8 mouse cellular contexts compared by ENCODE assay signal in genomic region chr12:78099761-78100160, GRCm38 (mm10).
DNase-seq lines count a peak whose midpoint lies in the region; ATAC-seq lines count a peak whose summit lies in the region.

No protein-coding gene starts in this region.

- no peaks in the 10 kb centered on the region for H3K36me3 ChIP-seq in lung, embryonic 15.5 days
- H3K36me3 ChIP-seq in kidney, embryonic 14.5 days (ENCODE audit: control insufficient read depth, insufficient read depth, low read length), result no peaks in the 10 kb centered on the region

- H3K27ac ChIP-seq in lung, embryonic 15.5 days, result 0 out of 2 replicates have a peak overlapping the region, but pooled peaks have one; percentile 68
- no peak overlapping the region for H3K27ac ChIP-seq in kidney, embryonic 14.5 days (ENCODE audit: low read depth, low read length)

- H3K4me3 ChIP-seq in lung, embryonic 15.5 days, result no peak overlapping the region
- no peak overlapping the region for H3K4me3 ChIP-seq in kidney, embryonic 14.5 days (ENCODE audit: low read length)

- DNase-seq in adrenal gland, adult 2 months, result peak; percentile 59
- DNase-seq in adrenal gland, postnatal 4 days (ENCODE audit: low spot score in 2 of 2), result no peak
- no peak for DNase-seq in lung, postnatal 36 days
- peak; percentile 26 to 48 for DNase-seq in cerebellum, adult 18-20 months
- peak; percentile 28 to 59 for DNase-seq in left cerebral cortex, postnatal 14 days (ENCODE audit: low spot score in 2 of 2)
- DNase-seq in kidney, adult 11 months, result no peak

- WGBS in lung, embryonic 15.5 days, result 60% methylated on average over 4 of the region's 4 CpGs
- 79% methylated on average over 4 of the region's 4 CpGs for WGBS in kidney, embryonic 14.5 days

- H3K27me3 ChIP-seq in lung, embryonic 15.5 days, result no peaks in the 10 kb centered on the region
- H3K27me3 ChIP-seq in kidney, embryonic 14.5 days (ENCODE audit: control insufficient read depth, insufficient read depth, low read length), result no peaks in the 10 kb centered on the region

- intact Hi-C loops in left cerebral cortex, postnatal 14 days (cut with DNase I), result loop anchor here (5.0 to 10.0 kb wide), 2 partner anchors 97 to 1095 kb away; no protein-coding TSS in a partner anchor

- H3K4me2 ChIP-seq in lung, embryonic 15.5 days, result no peak overlapping the region
- H3K4me2 ChIP-seq in kidney, embryonic 14.5 days (replicated peaks; ENCODE audit: low read depth, low read length), result no peak overlapping the region

- ATAC-seq in lung, embryonic 15.5 days (ENCODE audit: borderline replicate concordance, extremely low read depth, low FRiP score, low TSS enrichment), result no peak
- ATAC-seq in kidney, embryonic 14.5 days (ENCODE audit: low FRiP score, low TSS enrichment), result no peak

- H3K4me1 ChIP-seq in lung, embryonic 15.5 days, result peaks cover 17% of the 10 kb centered on the region
- no peaks in the 10 kb centered on the region for H3K4me1 ChIP-seq in kidney, embryonic 14.5 days (ENCODE audit: control insufficient read depth, insufficient read depth, low read length)

- no peaks in the 10 kb centered on the region for H3K9me3 ChIP-seq in lung, embryonic 15.5 days
- no peaks in the 10 kb centered on the region for H3K9me3 ChIP-seq in kidney, embryonic 14.5 days (ENCODE audit: control insufficient read depth, low read length)

- H3K9ac ChIP-seq in lung, embryonic 15.5 days, result no peak overlapping the region
- H3K9ac ChIP-seq in kidney, embryonic 14.5 days (ENCODE audit: low read depth, low read length), result no peak overlapping the region

Comparison
In these comparisons a context has a peak if more than half of its experiments do, and no peak if none do; other contexts are left out.
1. DNase-seq: peak in adrenal gland, adult 2 months (single experiment), cerebellum, adult 18-20 months (2 of 2) and left cerebral cortex, postnatal 14 days (2 of 2); none in adrenal gland, postnatal 4 days (0 of 2), lung, postnatal 36 days (single experiment) and kidney, adult 11 months (single experiment).